Mouse (Mus musculus): Measurements from ENCODE around the gene Cog7.

- no peak for TF ChIP-seq CTCF (IDR thresholded peaks at IDR 0.05; ENCODE audit: insufficient read depth, low read depth, low read length)
- TF ChIP-seq POLR2A (IDR thresholded peaks at IDR 0.05; ENCODE audit: insufficient read depth, low read depth, low read length) = no peak
Measured at GRCm38 (mm10) chr7:121942371-121942770, 39.1 kb downstream of the Cog7 start.

All from olfactory bulb, adult 2 months (tissue).